Mouse (Mus musculus): Measurements from ENCODE around the gene Hint1. TPM values are rescaled to one million over a fixed set of nuclear protein-coding genes. Genes with fewer than 3 reads are reported as not detected.

The Hint1 gene
- total RNA-seq, 2 experiments from 2014 or later: 293 to 310 TPM

GRCm38 (mm10) chr11:54918273-54918672 lies 52.1 kb downstream of the Hint1 start:
- no peak for DNase-seq (ENCODE audit: low spot score in 2 of 2)

Other genes with a start within 250 kb of the Hint1 start
- 100 to 1,000 TPM; 157 to 168 TPM for gene Cdc42se2, start 78.7 kb upstream of the Hint1 start, total RNA-seq (2021)
- 10 to 100 TPM; 28.7 to 29.0 TPM for gene Lyrm7, start 5.5 kb upstream of the Hint1 start, total RNA-seq (2021)
- gene Gpx3, start 36.1 kb downstream of the Hint1 start, total RNA-seq (2021): 1 to 10 TPM; 4.3 to 5.8 TPM
- 10 to 100 TPM; 34.3 to 34.4 TPM for gene Tnip1, start 96.5 kb downstream of the Hint1 start, total RNA-seq (2021)
- gene Anxa6, start 167.1 kb downstream of the Hint1 start, total RNA-seq (2021): 10 to 100 TPM; 90.3 to 93.8 TPM
- not detected for gene Ccdc69, start 211.7 kb downstream of the Hint1 start, total RNA-seq (2021)
- 10 to 100 TPM; 53.7 to 58.5 TPM for gene Gm2a, start 231.7 kb downstream of the Hint1 start, total RNA-seq (2021)

Data from layer of hippocampus, postnatal 14 days (tissue).